Mouse (Mus musculus): ENCODE measurements around the gene Pitx2. TPM values are rescaled to one million over a fixed set of nuclear protein-coding genes. Genes with fewer than 3 reads are reported as not detected.

The Pitx2 gene
- polyA plus RNA-seq, 1 experiment from 2014 or later = 82.5 TPM

DNA sequence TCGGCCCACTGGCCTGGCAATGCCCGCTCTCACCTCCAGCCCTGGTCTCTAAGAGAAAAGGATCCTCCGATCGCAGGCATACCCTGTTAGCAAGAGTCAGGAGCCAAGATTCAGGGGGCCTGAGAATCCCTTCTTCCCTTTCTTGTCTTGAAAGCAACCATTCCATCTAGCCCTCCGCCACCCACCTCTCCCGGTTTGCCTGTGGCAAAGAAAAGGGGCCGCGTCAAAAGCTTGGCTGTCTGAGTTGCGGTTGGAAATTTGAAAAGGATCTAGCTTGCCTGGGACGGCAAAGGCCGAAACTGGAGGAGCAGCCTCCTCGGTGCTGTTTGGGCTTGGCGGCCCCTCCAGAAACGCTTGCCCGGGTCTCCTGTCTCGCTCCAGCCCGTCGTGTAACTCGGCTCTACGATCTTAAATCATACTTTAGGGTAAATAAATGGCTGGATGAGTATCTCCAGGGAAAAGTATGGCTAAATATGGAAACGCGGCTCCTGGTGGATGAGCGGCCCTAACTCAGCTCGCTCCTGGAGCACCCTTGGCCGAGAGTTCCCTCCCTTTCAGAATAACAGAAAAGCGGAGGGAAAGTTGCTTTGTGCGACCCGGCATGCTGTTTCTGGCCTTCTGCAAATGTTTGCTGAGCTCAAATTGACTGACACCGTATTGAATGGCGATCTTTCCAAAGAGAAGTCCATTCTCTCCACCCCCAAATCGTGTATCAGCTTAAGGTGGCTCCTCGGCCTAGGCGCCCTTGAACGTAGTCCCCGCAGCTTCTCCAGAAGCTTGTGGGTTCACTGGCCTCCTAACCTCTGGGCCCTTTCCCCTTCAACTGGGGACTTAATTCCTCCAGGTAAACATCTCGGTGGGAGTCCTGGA, 3.4 kb downstream of the Pitx2 start:
- Histone ChIP-seq H3K27ac (replicated peaks) (peak overlapping the region; percentile 34; the same call in 1 of the 2 replicates), H3K27me3 (peaks cover 80% of the 10 kb centered on the region)
- 10% methylated on average over 36 of the region's 36 CpGs for WGBS

DNA sequence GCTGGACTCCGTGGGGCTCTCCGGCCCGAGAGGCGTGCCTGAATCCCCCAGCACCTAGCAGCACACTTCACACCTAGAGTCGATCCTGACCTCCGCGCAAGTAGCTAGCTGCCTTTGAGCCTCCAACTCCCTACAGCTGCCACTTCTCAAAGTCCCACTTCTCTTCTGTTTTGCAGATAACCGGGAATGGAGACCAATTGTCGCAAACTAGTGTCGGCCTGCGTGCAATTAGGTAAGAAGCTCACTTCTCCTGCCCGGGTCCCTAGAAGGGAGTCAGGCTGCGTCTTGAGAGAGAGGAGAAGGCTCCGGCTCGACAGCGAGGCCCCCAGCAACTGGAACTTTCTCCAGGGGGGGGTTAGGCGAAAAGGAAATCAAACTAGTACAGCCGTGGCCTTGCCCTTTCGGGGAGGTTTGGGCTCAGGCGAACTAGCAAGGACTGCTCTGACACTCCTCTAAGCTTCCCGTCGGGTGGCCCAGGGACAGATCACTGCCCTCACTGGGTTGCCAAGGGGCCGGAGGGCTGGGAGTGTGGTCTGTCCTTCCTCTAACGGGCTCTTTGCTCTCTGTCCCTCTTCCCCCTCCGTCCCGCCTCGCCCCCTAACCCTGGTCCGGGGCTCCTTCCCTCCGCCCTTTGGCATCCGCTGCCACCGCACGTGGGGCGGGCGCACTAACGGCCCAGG, 4.2 kb downstream of the Pitx2 start:
- Histone ChIP-seq H3K4me2 (replicated peaks) (peak overlapping the region; percentile 89), H3K27me3 (peaks cover 83% of the 10 kb centered on the region), H3K4me3 (replicated peaks) (peak overlapping the region; percentile 47), H3K9ac (peak overlapping the region; percentile 28; the same call in 1 of the 2 replicates), H3K36me3 (no peaks in the 10 kb centered on the region), H3K9me3 (replicated peaks) (no peaks in the 10 kb centered on the region), H3K4me1 (peaks cover 37% of the 10 kb centered on the region), H3K27ac (replicated peaks) (0 out of 2 replicates have a peak overlapping the region, but pooled peaks have one; percentile 34)
- peak; percentile 13; the same call in 1 of the 2 replicates for ATAC-seq (ENCODE audit: insufficient number of reproducible peaks, low FRiP score, low TSS enrichment, low read depth)
- WGBS = 6% methylated on average over 35 of the region's 35 CpGs

More for the DNA sequence above, 3.4 kb downstream of the Pitx2 start:
- Histone ChIP-seq H3K36me3 (no peaks in the 10 kb centered on the region), H3K9ac (0 out of 2 replicates have a peak overlapping the region, but pooled peaks have one; percentile 28), H3K9me3 (replicated peaks) (no peaks in the 10 kb centered on the region), H3K4me3 (replicated peaks) (peak overlapping the region; percentile 47), H3K4me1 (peaks cover 37% of the 10 kb centered on the region), H3K4me2 (replicated peaks) (peak overlapping the region; percentile 89)
- no peak for ATAC-seq (ENCODE audit: insufficient number of reproducible peaks, low FRiP score, low TSS enrichment, low read depth)

DNA sequence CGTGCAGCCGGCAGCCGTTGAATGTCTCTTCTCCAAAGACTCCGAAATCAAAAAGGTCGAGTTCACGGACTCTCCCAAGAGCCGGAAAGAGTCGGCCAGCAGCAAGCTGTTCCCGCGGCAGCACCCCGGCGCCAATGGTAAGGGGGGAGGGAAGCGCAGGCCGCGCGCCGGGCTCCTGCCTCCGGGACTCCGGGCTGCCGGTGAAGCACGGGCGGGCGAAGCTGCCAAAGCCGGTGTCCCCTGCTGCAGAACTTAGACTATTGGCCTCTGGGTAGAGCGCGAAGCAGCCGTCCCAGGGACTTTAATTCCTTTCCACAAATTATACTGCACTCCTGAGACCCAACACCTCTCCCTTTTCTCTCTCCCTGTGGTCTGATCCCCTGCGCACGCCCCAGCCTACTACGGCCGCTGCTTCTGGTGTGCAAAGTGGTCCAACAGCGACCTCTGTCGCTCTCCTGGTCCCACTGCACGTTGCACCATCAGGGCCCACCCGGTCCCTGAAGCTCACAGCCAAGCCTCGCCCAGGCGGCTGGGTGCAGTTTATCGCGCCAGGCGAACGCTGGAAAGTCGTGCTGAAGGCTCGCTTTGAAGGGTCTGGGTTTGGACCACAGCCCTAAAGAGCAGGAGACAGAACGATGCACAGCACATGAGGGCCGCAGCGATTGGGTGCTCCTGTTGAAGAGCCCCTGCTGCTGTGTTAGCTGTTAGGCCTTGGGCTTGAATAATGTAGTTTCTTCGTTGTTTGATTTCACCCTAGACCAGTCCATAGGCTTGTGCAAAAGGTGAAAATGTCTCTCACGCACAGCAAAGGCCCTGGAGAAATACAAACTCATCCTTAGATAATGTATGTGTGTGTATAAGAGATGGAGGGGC, 5.0 kb downstream of the Pitx2 start:
- 1% methylated on average over 48 of the region's 48 CpGs for WGBS
- peaks cover 83% of the 10 kb centered on the region for H3K27me3 ChIP-seq
- no peaks in the 10 kb centered on the region for H3K9me3 ChIP-seq (replicated peaks)
- peak overlapping the region; percentile 28; the same call in 1 of the 2 replicates for H3K9ac ChIP-seq
- 0 out of 2 replicates have a peak overlapping the region, but pooled peaks have one; percentile 22 for H3K27ac ChIP-seq (replicated peaks)
- H3K36me3 ChIP-seq = no peaks in the 10 kb centered on the region
- peaks cover 31% of the 10 kb centered on the region for H3K4me1 ChIP-seq
- ATAC-seq (ENCODE audit: insufficient number of reproducible peaks, low FRiP score, low TSS enrichment, low read depth) = peak; percentile 91
- peak overlapping the region; percentile 47 for H3K4me3 ChIP-seq (replicated peaks)
- peak overlapping the region; percentile 89 for H3K4me2 ChIP-seq (replicated peaks)

DNA sequence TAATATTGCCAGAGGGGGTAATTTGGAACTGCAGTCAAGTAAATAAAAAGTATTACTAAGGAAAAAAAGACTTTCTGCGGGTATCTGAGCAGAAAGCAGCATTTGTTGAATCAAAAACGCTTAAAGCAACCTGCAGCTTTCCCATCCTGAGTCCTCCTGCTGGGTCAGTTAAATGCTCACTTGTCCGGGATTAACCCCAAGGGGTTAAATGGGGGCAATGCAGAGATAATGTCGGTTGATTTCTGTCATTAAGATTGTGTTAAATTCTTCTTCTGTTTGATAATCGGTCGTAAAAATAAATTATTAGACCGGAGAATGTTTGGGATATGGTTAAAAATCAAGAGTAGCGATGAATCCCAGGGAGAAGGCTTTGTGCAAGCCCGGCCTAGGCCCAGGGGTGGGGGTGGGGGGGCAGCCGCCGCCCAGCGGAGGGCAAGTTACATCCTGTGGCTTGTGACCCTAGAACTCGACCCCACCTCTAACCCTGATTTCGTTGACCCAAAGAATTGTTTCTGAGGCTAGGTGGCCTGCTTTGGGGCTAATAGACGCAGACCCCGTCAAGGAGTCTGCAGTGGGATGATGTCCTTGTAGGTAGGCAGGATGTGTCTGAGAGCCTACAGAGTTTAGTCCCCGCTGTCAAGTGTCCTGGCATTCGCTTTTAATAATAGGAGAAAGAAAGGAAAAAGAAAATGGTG, 6.0 kb downstream of the Pitx2 start:
- WGBS = 15% methylated on average over 18 of the region's 18 CpGs
- ATAC-seq (ENCODE audit: insufficient number of reproducible peaks, low FRiP score, low TSS enrichment, low read depth) = no peak
- H3K4me1 ChIP-seq = peaks cover 23% of the 10 kb centered on the region
- H3K9me3 ChIP-seq (replicated peaks) = no peaks in the 10 kb centered on the region
- no peak overlapping the region for H3K27ac ChIP-seq (replicated peaks)
- 0 out of 2 replicates have a peak overlapping the region, but pooled peaks have one; percentile 12 for H3K4me3 ChIP-seq (replicated peaks)
- H3K27me3 ChIP-seq = peaks cover 89% of the 10 kb centered on the region
- no peak overlapping the region for H3K9ac ChIP-seq
- H3K36me3 ChIP-seq = no peaks in the 10 kb centered on the region
- peak overlapping the region; percentile 28; the same call in 1 of the 2 replicates for H3K4me2 ChIP-seq (replicated peaks)

DNA sequence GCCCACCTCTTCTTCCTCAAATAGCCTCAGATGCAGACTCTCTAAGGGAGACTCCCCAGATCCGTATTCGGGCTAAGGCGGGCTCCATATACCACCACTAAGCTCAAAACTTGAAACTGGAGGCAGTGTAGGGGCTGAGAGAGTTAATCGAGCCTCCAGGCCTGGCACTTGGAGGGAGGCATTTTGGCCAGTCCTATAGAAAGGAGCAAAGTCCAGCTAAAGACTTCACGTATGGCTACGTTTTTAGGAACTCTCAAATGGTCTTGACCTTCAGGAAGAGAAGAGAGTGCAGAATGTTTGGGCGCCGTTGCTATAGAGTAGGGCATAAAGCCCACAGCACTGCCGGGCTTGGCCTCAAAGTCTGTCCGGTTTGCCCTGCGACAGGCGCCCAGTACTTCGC, 7.1 kb downstream of the Pitx2 start:
- 20% methylated on average over 13 of the region's 13 CpGs for WGBS
- peaks cover 91% of the 10 kb centered on the region for H3K27me3 ChIP-seq
- H3K9me3 ChIP-seq (replicated peaks) = no peaks in the 10 kb centered on the region
- H3K4me1 ChIP-seq = peaks cover 23% of the 10 kb centered on the region
- H3K36me3 ChIP-seq = no peaks in the 10 kb centered on the region
- no peak overlapping the region for H3K9ac ChIP-seq
- H3K27ac ChIP-seq (replicated peaks) = no peak overlapping the region
- H3K4me2 ChIP-seq (replicated peaks) = peak overlapping the region; percentile 37
- no peak for ATAC-seq (ENCODE audit: insufficient number of reproducible peaks, low FRiP score, low TSS enrichment, low read depth)
- H3K4me3 ChIP-seq (replicated peaks) = peak overlapping the region; percentile 10; the same call in 1 of the 2 replicates

DNA sequence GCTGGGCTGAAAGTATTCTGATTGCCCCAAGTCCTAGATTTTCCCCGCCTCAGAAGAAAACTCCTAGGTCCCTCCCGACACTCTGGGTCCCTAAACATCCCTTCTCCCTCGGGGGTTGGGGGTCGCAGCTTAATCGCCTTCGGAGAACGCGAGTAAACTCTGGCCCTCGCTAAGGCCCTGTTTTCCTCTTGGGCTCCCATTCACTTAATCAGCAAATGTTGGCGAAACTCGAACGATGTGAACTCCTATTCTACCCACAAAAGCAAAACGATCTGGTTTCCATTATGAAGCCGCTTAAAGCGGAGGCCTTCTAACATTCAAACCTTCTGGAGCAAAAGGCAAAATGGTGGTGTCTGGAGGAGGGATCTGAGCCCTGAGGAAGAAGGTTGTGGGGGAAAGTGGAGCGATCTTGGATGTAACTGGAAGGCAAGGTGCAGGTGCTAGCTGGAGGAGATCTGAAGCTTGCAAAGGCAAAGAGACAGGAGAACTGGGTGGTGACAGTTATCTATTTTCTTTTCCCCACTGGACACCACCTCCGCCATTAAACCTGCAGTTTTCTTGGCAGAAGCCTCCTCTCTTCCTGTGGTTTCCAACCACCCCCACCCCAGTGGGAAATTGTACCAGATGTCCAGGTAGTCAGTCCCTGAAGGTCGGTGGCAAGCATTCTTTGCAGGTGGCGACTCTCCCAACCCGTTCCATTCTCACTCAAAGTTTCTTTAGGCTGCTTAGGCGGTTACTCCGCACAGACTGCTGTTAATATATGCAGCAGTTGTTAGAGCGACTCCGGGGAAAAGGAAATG, 7.8 kb downstream of the Pitx2 start:
- no peak overlapping the region for H3K27ac ChIP-seq (replicated peaks)
- H3K4me1 ChIP-seq = peaks cover 23% of the 10 kb centered on the region
- H3K9ac ChIP-seq = no peak overlapping the region
- no peak for ATAC-seq (ENCODE audit: insufficient number of reproducible peaks, low FRiP score, low TSS enrichment, low read depth)
- WGBS = 12% methylated on average over 24 of the region's 24 CpGs
- no peaks in the 10 kb centered on the region for H3K36me3 ChIP-seq
- peak overlapping the region; percentile 10 for H3K4me3 ChIP-seq (replicated peaks)
- H3K27me3 ChIP-seq = peaks cover 92% of the 10 kb centered on the region
- no peaks in the 10 kb centered on the region for H3K9me3 ChIP-seq (replicated peaks)
- peak overlapping the region; percentile 37 for H3K4me2 ChIP-seq (replicated peaks)

DNA sequence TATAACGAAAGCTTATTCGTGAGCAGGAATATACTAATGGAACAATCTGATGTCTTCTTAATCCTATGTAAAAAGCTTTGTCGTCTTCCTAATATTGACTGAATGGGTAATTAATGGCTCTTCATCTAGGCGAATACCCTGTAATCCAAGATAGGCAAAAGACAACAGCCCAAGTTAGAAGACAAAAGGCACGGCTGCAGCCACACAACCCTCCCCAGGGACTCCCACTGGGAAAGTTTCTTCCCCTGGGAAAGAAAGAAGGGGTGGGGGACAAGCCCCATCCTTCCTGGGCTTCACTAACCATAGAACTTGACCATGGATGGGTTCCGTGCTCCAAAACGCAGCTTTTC, 8.3 kb downstream of the Pitx2 start:
- no peak for ATAC-seq (ENCODE audit: insufficient number of reproducible peaks, low FRiP score, low TSS enrichment, low read depth)
- Histone ChIP-seq H3K9ac (no peak overlapping the region), H3K4me3 (replicated peaks) (peak overlapping the region; percentile 10), H3K27me3 (peaks cover 90% of the 10 kb centered on the region), H3K4me2 (replicated peaks) (no peak overlapping the region), H3K36me3 (no peaks in the 10 kb centered on the region), H3K27ac (replicated peaks) (no peak overlapping the region), H3K4me1 (peaks cover 18% of the 10 kb centered on the region), H3K9me3 (replicated peaks) (no peaks in the 10 kb centered on the region)
- WGBS = 25% methylated on average over 7 of the region's 7 CpGs

DNA sequence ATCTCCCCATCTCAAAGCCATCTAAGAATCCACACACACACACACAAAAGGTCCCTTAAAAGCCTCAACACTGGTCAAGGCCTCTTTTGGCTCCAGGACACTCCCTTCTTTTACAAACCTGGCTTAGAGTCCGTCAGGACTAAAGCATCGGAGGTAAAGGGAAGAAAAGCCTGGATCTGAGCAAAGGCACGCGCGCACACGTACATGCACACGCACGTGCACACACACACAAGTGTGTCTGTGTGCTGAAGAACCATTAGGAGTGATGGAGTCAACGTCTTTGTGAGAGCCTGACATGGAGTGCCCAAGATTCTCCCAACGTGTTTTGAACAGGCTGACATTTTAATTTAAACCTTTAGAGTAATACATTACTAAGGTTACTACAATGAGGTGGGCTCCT, 8.7 kb downstream of the Pitx2 start:
- H3K9ac ChIP-seq = no peak overlapping the region
- no peaks in the 10 kb centered on the region for H3K9me3 ChIP-seq (replicated peaks)
- H3K4me3 ChIP-seq (replicated peaks) = no peak overlapping the region
- no peak for ATAC-seq (ENCODE audit: insufficient number of reproducible peaks, low FRiP score, low TSS enrichment, low read depth)
- H3K27me3 ChIP-seq = peaks cover 89% of the 10 kb centered on the region
- peaks cover 15% of the 10 kb centered on the region for H3K4me1 ChIP-seq
- no peak overlapping the region for H3K27ac ChIP-seq (replicated peaks)
- H3K36me3 ChIP-seq = no peaks in the 10 kb centered on the region
- no peak overlapping the region for H3K4me2 ChIP-seq (replicated peaks)
- WGBS = 25% methylated on average over 10 of the region's 10 CpGs

DNA sequence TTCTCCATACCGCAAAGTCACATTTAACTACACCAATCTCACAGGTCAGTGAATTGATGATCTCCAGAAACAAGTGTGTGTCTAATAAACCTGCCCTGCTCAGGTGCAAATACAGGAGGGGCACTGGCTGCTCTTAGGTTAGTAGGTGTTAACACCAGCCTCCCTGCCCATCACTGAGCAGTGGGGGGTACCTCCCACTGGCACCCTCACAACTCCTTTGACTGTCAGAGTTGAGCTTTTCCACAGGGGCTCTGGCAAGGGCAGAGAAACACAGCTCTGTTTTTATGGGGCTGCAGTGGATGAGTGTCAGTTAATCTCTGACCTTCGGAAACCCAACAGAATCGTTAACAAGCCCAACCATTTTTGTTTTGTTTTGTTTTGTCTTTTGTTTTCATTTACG, 9.6 kb downstream of the Pitx2 start:
- WGBS = 20% methylated on average over 4 of the region's 4 CpGs
- Histone ChIP-seq H3K4me2 (replicated peaks) (no peak overlapping the region), H3K4me1 (peaks cover 16% of the 10 kb centered on the region), H3K36me3 (no peaks in the 10 kb centered on the region), H3K27me3 (peaks cover 88% of the 10 kb centered on the region), H3K9ac (no peak overlapping the region), H3K27ac (replicated peaks) (no peak overlapping the region), H3K4me3 (replicated peaks) (no peak overlapping the region), H3K9me3 (replicated peaks) (no peaks in the 10 kb centered on the region)
- no peak for ATAC-seq (ENCODE audit: insufficient number of reproducible peaks, low FRiP score, low TSS enrichment, low read depth)

DNA sequence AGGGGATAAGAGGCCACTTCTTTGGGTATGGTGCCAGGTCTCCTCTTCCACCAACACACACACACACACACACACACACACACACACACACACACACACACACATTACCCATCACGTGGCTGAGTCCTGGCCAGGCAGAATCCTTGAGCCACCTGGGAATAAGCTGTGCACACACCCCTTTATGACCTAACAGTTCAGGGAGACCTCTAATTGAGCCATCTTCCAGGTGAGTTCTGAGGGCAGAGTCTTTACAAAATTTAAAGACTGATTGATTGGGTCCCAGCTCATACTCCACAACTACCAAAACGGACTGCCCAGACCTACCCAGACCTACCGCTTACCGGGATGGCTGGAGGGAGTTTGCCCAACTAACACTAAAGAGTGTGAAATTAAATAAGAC, 10.1 kb downstream of the Pitx2 start:
- Histone ChIP-seq H3K36me3 (no peaks in the 10 kb centered on the region), H3K9ac (no peak overlapping the region), H3K4me3 (replicated peaks) (no peak overlapping the region), H3K27ac (replicated peaks) (no peak overlapping the region), H3K9me3 (replicated peaks) (no peaks in the 10 kb centered on the region), H3K4me1 (peaks cover 16% of the 10 kb centered on the region), H3K4me2 (replicated peaks) (no peak overlapping the region), H3K27me3 (peaks cover 87% of the 10 kb centered on the region)
- WGBS = 16% methylated on average over 4 of the region's 4 CpGs
- ATAC-seq (ENCODE audit: insufficient number of reproducible peaks, low FRiP score, low TSS enrichment, low read depth) = no peak
